Mouse (Mus musculus) midbrain, embryonic 11.5 days (tissue): ENCODE data around the gene Arpc4. TPM values are rescaled to one million over a fixed set of nuclear protein-coding genes. Genes with fewer than 3 reads are reported as not detected.

Experiments used
- ATAC-seq: fragments of 200-750 bp; cut with Nextera tagmentation; 2 replicates; pipeline ENCODE4 v1.8.0; 2017; ENCODE audit warnings: moderate TSS enrichment, moderate library complexity; ENCODE audit not compliant: low FRiP score
- DNase-seq: peaks from one replicate; pipeline ENCODE4 v3.0.0; 2015; ENCODE audit warnings: low spot score; ENCODE audit errors: missing footprints
- H3K27ac ChIP-seq: fragments of 300-500 bp; sonication (generic); 2 replicates; pipeline ENCODE4 v1.5.1; 2014; ENCODE audit warnings: low read depth, low read length
- H3K27me3 ChIP-seq: fragments of 300-500 bp; sonication (generic); 2 replicates; pipeline ENCODE4 v1.6.1; 2014; ENCODE audit warnings: mild to moderate bottlenecking, low read length, moderate library complexity, mixed read lengths; ENCODE audit not compliant: control insufficient read depth, insufficient read depth
- H3K36me3 ChIP-seq: fragments of 300-500 bp; sonication (generic); 2 replicates; pipeline ENCODE4 v1.6.1; 2014; ENCODE audit warnings: mild to moderate bottlenecking, low read length, moderate library complexity, mixed read lengths; ENCODE audit not compliant: control insufficient read depth, insufficient read depth
- H3K4me1 ChIP-seq: fragments of 300-500 bp; sonication (generic); 2 replicates; pipeline ENCODE4 v1.6.1; 2014; ENCODE audit warnings: low read length; ENCODE audit not compliant: control insufficient read depth, insufficient read depth
- H3K4me2 ChIP-seq: fragments of 300-500 bp; sonication (generic); 2 replicates; pipeline ENCODE4 v1.6.1; 2014; ENCODE audit warnings: mild to moderate bottlenecking, moderate library complexity
- H3K4me3 ChIP-seq: fragments of 300-500 bp; sonication (generic); 2 replicates; pipeline ENCODE4 v1.5.1; 2014; ENCODE audit warnings: low read depth, low read length
- H3K9ac ChIP-seq: fragments of 300-500 bp; sonication (generic); 2 replicates; pipeline ENCODE4 v1.6.1; 2014; ENCODE audit warnings: low read length
- H3K9me3 ChIP-seq: fragments of 300-500 bp; sonication (generic); 2 replicates; pipeline ENCODE4 v1.6.1; 2016; ENCODE audit warnings: low read length; ENCODE audit not compliant: control insufficient read depth
- WGBS: fragments of 180-500 bp; shearing (Covaris S2); extraction: QIAGEN DNeasy Blood & Tissue Kit; methylation state at CpG from one replicate; pipeline ENCODE4 v1.1.7; 2014; 5-methylcytosine and 5-hydroxymethylcytosine counted together
- polyA plus RNA-seq: library from polyadenylated mRNA; unstranded; fragments of >200 nt; fragmentation: Nextera tagmentation; extraction: Ambion mirVana; gene quantifications from 2 replicates; pipeline ENCODE4 v1.2.1, GENCODE M21; 2014

Gene Arpc4
- polyA plus RNA-seq, 1 experiment from 2014 or later, result 208 TPM

DNA sequence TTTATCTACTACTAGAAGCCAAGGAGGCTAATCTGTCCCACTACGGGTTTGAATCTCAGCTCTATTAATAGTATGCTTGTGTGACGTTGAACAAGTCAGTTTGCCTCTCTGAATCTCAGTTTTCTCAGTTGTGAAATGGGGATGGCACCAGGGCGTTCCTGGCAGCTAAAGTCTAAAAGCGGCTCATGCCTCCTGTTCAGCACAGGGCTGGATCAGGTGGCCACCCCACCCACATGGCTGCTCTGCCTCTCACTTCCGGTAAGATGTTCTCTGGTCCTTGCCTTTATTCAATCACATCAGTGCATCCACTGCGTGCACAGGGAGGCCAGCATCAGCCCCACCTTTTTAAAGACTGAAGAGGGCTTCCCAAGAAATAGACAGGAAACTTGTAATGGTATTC, 27.6 kb downstream of the Arpc4 start:
- WGBS, result 86% methylated on average over 6 of the region's 6 CpGs
- no peaks in the 10 kb centered on the region for H3K36me3 ChIP-seq

DNA sequence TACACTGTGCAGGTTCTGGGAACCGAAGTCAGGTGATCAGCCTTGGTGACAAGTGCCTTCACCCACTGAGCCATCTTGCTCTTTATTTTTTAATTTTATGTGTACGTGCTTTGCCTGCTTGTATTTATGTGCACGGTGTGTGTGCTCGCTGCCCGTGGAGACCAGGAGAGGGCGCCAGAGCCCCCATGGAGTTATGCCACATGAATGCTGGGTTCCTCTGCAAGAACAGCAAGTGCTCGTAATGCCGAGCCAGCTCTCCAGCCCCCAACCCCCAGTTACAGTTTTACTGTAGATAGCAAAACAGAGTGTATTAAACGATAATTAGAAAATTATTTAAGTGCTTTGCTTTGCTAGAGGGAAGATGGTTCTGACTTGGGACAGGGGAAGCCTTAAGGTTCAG, 28.8 kb downstream of the Arpc4 start:
- Histone ChIP-seq H3K27me3 (no peaks in the 10 kb centered on the region), H3K4me1 (no peaks in the 10 kb centered on the region), H3K9me3 (no peaks in the 10 kb centered on the region), H3K27ac (no peak overlapping the region), H3K4me3 (no peak overlapping the region), H3K36me3 (no peaks in the 10 kb centered on the region), H3K9ac (no peak overlapping the region), H3K4me2 (no peak overlapping the region)
- DNase-seq (no peak), ATAC-seq (no peak)
- 74% methylated on average over 9 of the region's 9 CpGs for WGBS

More for the DNA sequence above, 27.6 kb downstream of the Arpc4 start:
- no peaks in the 10 kb centered on the region for H3K9me3 ChIP-seq
- H3K4me3 ChIP-seq, result no peak overlapping the region
- H3K27me3 ChIP-seq, result no peaks in the 10 kb centered on the region
- ATAC-seq (no peak), DNase-seq (no peak)
- H3K9ac ChIP-seq, result no peak overlapping the region
- no peak overlapping the region for H3K27ac ChIP-seq
- H3K4me1 ChIP-seq, result no peaks in the 10 kb centered on the region
- H3K4me2 ChIP-seq, result no peak overlapping the region

GRCm38 (mm10) chr6:113410001-113410400, 32.1 kb downstream of the Arpc4 start:
- Histone ChIP-seq H3K36me3 (no peaks in the 10 kb centered on the region), H3K4me2 (no peak overlapping the region), H3K4me3 (no peak overlapping the region), H3K27ac (no peak overlapping the region), H3K27me3 (no peaks in the 10 kb centered on the region), H3K9ac (no peak overlapping the region), H3K4me1 (no peaks in the 10 kb centered on the region), H3K9me3 (no peaks in the 10 kb centered on the region)
- DNase-seq, result peak; percentile 57
- 76% methylated on average over 1 of the region's 1 CpGs for WGBS
- no peak for ATAC-seq

DNA sequence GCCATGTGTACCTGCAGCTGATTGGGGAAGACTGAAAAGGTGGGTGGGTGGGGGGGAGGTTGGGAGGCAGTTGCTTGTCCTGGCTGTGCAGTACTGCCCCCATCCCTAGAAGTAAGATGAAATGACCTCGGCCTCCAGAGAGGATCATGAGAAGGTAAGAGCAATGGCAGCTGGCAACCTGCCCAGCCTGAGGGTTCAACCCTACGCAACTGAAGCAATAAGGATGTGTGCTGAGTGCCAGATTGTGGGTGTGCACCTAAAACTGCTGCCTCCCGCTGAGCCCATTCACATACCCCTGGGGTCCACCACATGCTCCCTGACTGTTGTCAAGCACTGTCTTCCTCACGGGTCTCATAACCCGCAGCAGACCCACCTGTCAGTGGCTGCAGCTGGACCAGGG, 38.5 kb downstream of the Arpc4 start:
- H3K36me3 ChIP-seq, result peaks cover 2% of the 10 kb centered on the region; the same call in 1 of the 2 replicates
- WGBS, result 86% methylated on average over 5 of the region's 5 CpGs
- H3K27me3 ChIP-seq, result no peaks in the 10 kb centered on the region
- no peak overlapping the region for H3K4me2 ChIP-seq
- no peak overlapping the region for H3K9ac ChIP-seq
- no peak overlapping the region for H3K4me3 ChIP-seq
- no peaks in the 10 kb centered on the region for H3K9me3 ChIP-seq
- ATAC-seq (no peak), DNase-seq (no peak)
- H3K27ac ChIP-seq, result no peak overlapping the region
- H3K4me1 ChIP-seq, result peaks cover 10% of the 10 kb centered on the region

- no peak; the same call in none of the 2 replicates for ATAC-seq
- Histone ChIP-seq H3K27me3 (no peaks in the 10 kb centered on the region), H3K27ac (no peak overlapping the region), H3K4me3 (peak overlapping the region; percentile 64), H3K4me2 (peak overlapping the region; percentile 93), H3K9ac (peak overlapping the region; percentile 78), H3K4me1 (peaks cover 10% of the 10 kb centered on the region), H3K36me3 (peaks cover 2% of the 10 kb centered on the region; the same call in 1 of the 2 replicates), H3K9me3 (no peaks in the 10 kb centered on the region)
- WGBS, result 16% methylated on average over 16 of the region's 16 CpGs
- peak; percentile 91 for DNase-seq
Measured at GRCm38 (mm10) chr6:113418441-113419198, 40.7 kb downstream of the Arpc4 start.

GRCm38 (mm10) chr6:113419199-113419587, 41.3 kb downstream of the Arpc4 start, which contains the start of gene Rpusd3:
Gene Rpusd3 (minus strand): TSS chr6:113419340.
- peak within 1 kb of the TSS; percentile 78 for H3K9ac ChIP-seq
- H3K4me2 ChIP-seq, result peak within 1 kb of the TSS; percentile 93
- H3K4me1 ChIP-seq, result peaks cover 10% of the 10 kb centered on the region
- no peaks in the 10 kb centered on the region for H3K27me3 ChIP-seq
- H3K27ac ChIP-seq, result no peak within 1 kb of the TSS
- DNase-seq, result peak; percentile 100
- ATAC-seq, result peak; percentile 98
- H3K36me3 ChIP-seq, result peaks cover 2% of the 10 kb centered on the region; the same call in 1 of the 2 replicates
- H3K4me3 ChIP-seq, result peak within 1 kb of the TSS; percentile 64
- H3K9me3 ChIP-seq, result no peaks in the 10 kb centered on the region
- under 1% methylated on average over 25 of the region's 25 CpGs for WGBS

- Histone ChIP-seq H3K4me3 (no peak overlapping the region), H3K27ac (no peak overlapping the region), H3K9me3 (no peaks in the 10 kb centered on the region; the same call in 1 of the 2 replicates), H3K4me2 (no peak overlapping the region), H3K36me3 (no peaks in the 10 kb centered on the region), H3K27me3 (no peaks in the 10 kb centered on the region), H3K4me1 (peaks cover 9% of the 10 kb centered on the region), H3K9ac (no peak overlapping the region)
- WGBS, result 79% methylated on average over 4 of the region's 4 CpGs
- no peak for ATAC-seq
- DNase-seq, result no peak
Measured at GRCm38 (mm10) chr6:113423000-113423399, 45.1 kb downstream of the Arpc4 start.

DNA sequence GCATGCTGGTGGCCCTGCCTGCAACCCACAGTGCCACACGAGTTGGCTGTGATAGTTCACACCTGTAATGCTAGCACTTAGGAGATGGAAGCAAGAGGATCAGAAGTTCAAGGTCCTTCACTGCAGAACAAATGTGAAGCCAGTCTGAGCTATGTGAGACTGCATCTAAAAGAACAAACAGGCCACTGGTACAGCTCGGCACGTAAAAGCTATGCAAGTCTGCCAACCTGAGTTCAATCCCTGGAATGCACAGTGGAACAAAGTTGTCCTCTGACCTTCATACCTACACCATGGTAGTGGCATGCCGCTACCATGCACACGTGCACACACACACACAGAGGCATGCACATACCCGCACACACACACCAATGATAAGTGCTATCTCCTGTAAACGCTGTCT, 46.3 kb downstream of the Arpc4 start:
- DNase-seq (no peak), ATAC-seq (no peak)
- no peak overlapping the region for H3K4me2 ChIP-seq
- no peaks in the 10 kb centered on the region for H3K36me3 ChIP-seq
- H3K27me3 ChIP-seq, result no peaks in the 10 kb centered on the region
- H3K4me3 ChIP-seq, result no peak overlapping the region
- H3K4me1 ChIP-seq, result 0 out of 2 replicates have a peak, but pooled peaks cover 2% of the 10 kb centered on the region
- WGBS, result 86% methylated on average over 7 of the region's 7 CpGs
- no peak overlapping the region for H3K27ac ChIP-seq
- H3K9me3 ChIP-seq, result no peaks in the 10 kb centered on the region; the same call in 1 of the 2 replicates
- no peak overlapping the region for H3K9ac ChIP-seq

DNA sequence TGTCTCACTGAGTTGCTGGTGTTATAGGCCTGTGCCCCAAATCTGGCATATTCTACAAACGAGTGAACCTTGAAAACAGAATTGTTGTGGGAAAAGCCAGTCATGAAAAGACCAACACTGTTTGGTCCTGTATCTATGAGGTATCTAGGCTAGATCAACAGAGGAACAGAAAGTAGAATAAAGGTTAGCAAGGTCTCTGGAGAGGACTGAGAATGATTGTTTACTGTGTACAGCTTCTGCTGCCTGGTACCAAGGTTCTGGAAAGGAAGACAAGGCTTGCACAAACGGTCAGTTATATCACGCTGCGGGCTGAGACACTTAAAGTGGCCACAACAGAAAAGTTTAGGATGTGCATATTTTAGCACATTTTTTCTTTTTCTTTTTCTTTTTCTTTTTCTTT, 48.8 kb downstream of the Arpc4 start:
- DNase-seq (no peak), ATAC-seq (no peak)
- WGBS, result 87% methylated on average over 4 of the region's 4 CpGs
- Histone ChIP-seq H3K4me2 (no peak overlapping the region), H3K9ac (no peak overlapping the region), H3K36me3 (no peaks in the 10 kb centered on the region), H3K27me3 (no peaks in the 10 kb centered on the region), H3K4me3 (no peak overlapping the region), H3K9me3 (no peaks in the 10 kb centered on the region; the same call in 1 of the 2 replicates), H3K4me1 (no peaks in the 10 kb centered on the region), H3K27ac (no peak overlapping the region)
